Mouse (Mus musculus): ENCODE measurements around the gene Rspo1. TPM values are rescaled to one million over a fixed set of nuclear protein-coding genes. Genes with fewer than 3 reads are reported as not detected.

Rspo1 gene
- polyA plus RNA-seq, 1 experiment from 2014 or later: 4.9 TPM

DNA sequence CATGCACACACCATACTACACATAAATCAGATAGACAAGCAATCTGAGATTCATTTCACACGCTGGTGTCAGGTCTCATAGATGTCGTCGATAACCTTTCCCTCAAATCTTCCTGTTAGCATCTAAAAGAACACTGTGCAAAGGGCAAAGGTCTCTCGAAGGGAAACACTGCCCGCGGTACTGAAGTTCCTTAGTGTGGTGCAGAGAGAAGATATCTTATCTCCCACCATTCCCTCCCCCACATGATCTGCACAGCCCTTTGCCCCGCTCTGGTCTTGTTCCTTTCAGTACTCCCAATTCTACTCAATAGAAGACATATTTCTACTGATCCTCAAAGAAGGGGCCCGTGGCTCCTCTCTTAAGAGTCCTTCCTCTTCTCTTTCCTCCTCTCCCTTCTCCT, 16.7 kb downstream of the Rspo1 start:
- Histone ChIP-seq H3K9me3 (ENCODE audit: control insufficient read depth, low read length) (no peaks in the 10 kb centered on the region), H3K4me1 (replicated peaks; ENCODE audit: control insufficient read depth, insufficient read depth, low read length) (0 out of 2 replicates have a peak, but pooled peaks cover 2% of the 10 kb centered on the region), H3K27me3 (replicated peaks; ENCODE audit: control insufficient read depth, insufficient read depth, low read length) (peaks cover 37% of the 10 kb centered on the region), H3K4me2 (no peak overlapping the region), H3K9ac (ENCODE audit: low read depth, low read length) (no peak overlapping the region), H3K36me3 (ENCODE audit: control insufficient read depth, insufficient read depth, low read length) (no peaks in the 10 kb centered on the region), H3K27ac (ENCODE audit: low read depth, low read length) (no peak overlapping the region), H3K4me3 (ENCODE audit: low read depth, low read length) (no peak overlapping the region)
- no peak for ATAC-seq (replicated peaks; ENCODE audit: low FRiP score)
- WGBS: 34% methylated on average over 8 of the region's 8 CpGs
- DNase-seq (ENCODE audit: low spot score): no peak

- Histone ChIP-seq H3K4me3 (ENCODE audit: low read depth, low read length) (no peak overlapping the region), H3K27ac (ENCODE audit: low read depth, low read length) (no peak overlapping the region), H3K4me1 (replicated peaks; ENCODE audit: control insufficient read depth, insufficient read depth, low read length) (0 out of 2 replicates have a peak, but pooled peaks cover 2% of the 10 kb centered on the region), H3K9ac (ENCODE audit: low read depth, low read length) (no peak overlapping the region), H3K36me3 (ENCODE audit: control insufficient read depth, insufficient read depth, low read length) (no peaks in the 10 kb centered on the region), H3K4me2 (no peak overlapping the region), H3K9me3 (ENCODE audit: control insufficient read depth, low read length) (no peaks in the 10 kb centered on the region), H3K27me3 (replicated peaks; ENCODE audit: control insufficient read depth, insufficient read depth, low read length) (peaks cover 53% of the 10 kb centered on the region)
- WGBS: 39% methylated on average over 12 of the region's 12 CpGs
- DNase-seq (ENCODE audit: low spot score) (no peak), ATAC-seq (replicated peaks; ENCODE audit: low FRiP score) (no peak)
These were observed 18.7 kb downstream of the Rspo1 start for GRCm38 (mm10) chr4:125004886-125005285.

GRCm38 (mm10) chr4:125007460-125007859, 21.2 kb downstream of the Rspo1 start:
- no peak for DNase-seq (ENCODE audit: low spot score)
- no peak overlapping the region for H3K4me3 ChIP-seq (ENCODE audit: low read depth, low read length)
- no peak overlapping the region for H3K27ac ChIP-seq (ENCODE audit: low read depth, low read length)
- 0 out of 2 replicates have a peak overlapping the region, but pooled peaks have one; percentile 8 for H3K4me2 ChIP-seq
- no peak for ATAC-seq (replicated peaks; ENCODE audit: low FRiP score)
- peaks cover 56% of the 10 kb centered on the region for H3K27me3 ChIP-seq (replicated peaks; ENCODE audit: control insufficient read depth, insufficient read depth, low read length)
- H3K9me3 ChIP-seq (ENCODE audit: control insufficient read depth, low read length): no peaks in the 10 kb centered on the region
- 0 out of 2 replicates have a peak, but pooled peaks cover 2% of the 10 kb centered on the region for H3K4me1 ChIP-seq (replicated peaks; ENCODE audit: control insufficient read depth, insufficient read depth, low read length)
- H3K36me3 ChIP-seq (ENCODE audit: control insufficient read depth, insufficient read depth, low read length): no peaks in the 10 kb centered on the region
- no peak overlapping the region for H3K9ac ChIP-seq (ENCODE audit: low read depth, low read length)
- WGBS: 38% methylated on average over 15 of the region's 15 CpGs

DNA sequence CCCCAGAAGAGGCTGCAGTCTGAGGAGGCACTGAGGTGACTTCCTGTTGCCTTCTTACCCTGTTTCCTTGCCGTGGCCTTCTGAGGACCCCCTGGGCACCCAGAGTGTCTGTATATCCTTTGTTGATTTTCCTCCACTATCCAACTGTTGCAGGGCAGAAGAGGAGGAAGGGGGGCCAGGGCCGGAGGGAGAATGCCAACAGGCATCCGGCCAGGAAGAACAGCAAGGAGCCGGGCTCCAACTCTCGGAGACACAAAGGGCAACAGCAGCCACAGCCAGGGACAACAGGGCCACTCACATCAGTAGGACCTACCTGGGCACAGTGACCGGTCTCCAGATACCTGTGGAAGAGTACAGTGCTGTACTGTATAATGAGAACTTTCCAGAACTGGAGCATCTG, 22.0 kb downstream of the Rspo1 start:
- peaks cover 56% of the 10 kb centered on the region for H3K27me3 ChIP-seq (replicated peaks; ENCODE audit: control insufficient read depth, insufficient read depth, low read length)
- H3K4me1 ChIP-seq (replicated peaks; ENCODE audit: control insufficient read depth, insufficient read depth, low read length): no peaks in the 10 kb centered on the region
- no peak overlapping the region for H3K4me2 ChIP-seq
- ATAC-seq (replicated peaks; ENCODE audit: low FRiP score) (no peak), DNase-seq (ENCODE audit: low spot score) (no peak)
- H3K9ac ChIP-seq (ENCODE audit: low read depth, low read length): no peak overlapping the region
- WGBS: 59% methylated on average over 6 of the region's 6 CpGs
- H3K9me3 ChIP-seq (ENCODE audit: control insufficient read depth, low read length): no peaks in the 10 kb centered on the region
- no peak overlapping the region for H3K4me3 ChIP-seq (ENCODE audit: low read depth, low read length)
- H3K36me3 ChIP-seq (ENCODE audit: control insufficient read depth, insufficient read depth, low read length): no peaks in the 10 kb centered on the region
- no peak overlapping the region for H3K27ac ChIP-seq (ENCODE audit: low read depth, low read length)

GRCm38 (mm10) chr4:125008712-125009111, 22.5 kb downstream of the Rspo1 start:
- 67% methylated on average over 8 of the region's 8 CpGs for WGBS

GRCm38 (mm10) chr4:125015806-125016635, 29.8 kb downstream of the Rspo1 start, which contains the start of gene Gnl2:
Gene Gnl2, plus strand, starts transcription at chr4:125016585.
- no peak within 1 kb of the TSS for H3K9ac ChIP-seq (ENCODE audit: low read depth, low read length)
- peaks cover 8% of the 10 kb centered on the region for H3K27me3 ChIP-seq (replicated peaks; ENCODE audit: control insufficient read depth, insufficient read depth, low read length)
- no peak within 1 kb of the TSS for H3K27ac ChIP-seq (ENCODE audit: low read depth, low read length)
- ATAC-seq (replicated peaks; ENCODE audit: low FRiP score): no peak
- H3K4me3 ChIP-seq (ENCODE audit: low read depth, low read length): no peak within 1 kb of the TSS
- no peaks in the 10 kb centered on the region for H3K36me3 ChIP-seq (ENCODE audit: control insufficient read depth, insufficient read depth, low read length)
- DNase-seq (ENCODE audit: low spot score): no peak
- WGBS: 70% methylated on average over 10 of the region's 10 CpGs
- H3K4me2 ChIP-seq: no peak within 1 kb of the TSS
- H3K9me3 ChIP-seq (ENCODE audit: control insufficient read depth, low read length): no peaks in the 10 kb centered on the region
- H3K4me1 ChIP-seq (replicated peaks; ENCODE audit: control insufficient read depth, insufficient read depth, low read length): no peaks in the 10 kb centered on the region

More at GRCm38 (mm10) chr4:125008712-125009111, 22.5 kb downstream of the Rspo1 start:
- H3K4me1 ChIP-seq (replicated peaks; ENCODE audit: control insufficient read depth, insufficient read depth, low read length): no peaks in the 10 kb centered on the region
- no peak for DNase-seq (ENCODE audit: low spot score)
- no peak overlapping the region for H3K4me2 ChIP-seq
- no peaks in the 10 kb centered on the region for H3K36me3 ChIP-seq (ENCODE audit: control insufficient read depth, insufficient read depth, low read length)
- H3K27me3 ChIP-seq (replicated peaks; ENCODE audit: control insufficient read depth, insufficient read depth, low read length): peaks cover 53% of the 10 kb centered on the region
- H3K9ac ChIP-seq (ENCODE audit: low read depth, low read length): no peak overlapping the region
- H3K4me3 ChIP-seq (ENCODE audit: low read depth, low read length): no peak overlapping the region
- no peak overlapping the region for H3K27ac ChIP-seq (ENCODE audit: low read depth, low read length)
- H3K9me3 ChIP-seq (ENCODE audit: control insufficient read depth, low read length): no peaks in the 10 kb centered on the region
- no peak for ATAC-seq (replicated peaks; ENCODE audit: low FRiP score)

- ATAC-seq (replicated peaks; ENCODE audit: low FRiP score) (no peak), DNase-seq (ENCODE audit: low spot score) (no peak)
- Histone ChIP-seq H3K9me3 (ENCODE audit: control insufficient read depth, low read length) (no peaks in the 10 kb centered on the region), H3K4me1 (replicated peaks; ENCODE audit: control insufficient read depth, insufficient read depth, low read length) (no peaks in the 10 kb centered on the region), H3K36me3 (ENCODE audit: control insufficient read depth, insufficient read depth, low read length) (no peaks in the 10 kb centered on the region), H3K27me3 (replicated peaks; ENCODE audit: control insufficient read depth, insufficient read depth, low read length) (peaks cover 5% of the 10 kb centered on the region), H3K4me3 (ENCODE audit: low read depth, low read length) (no peak overlapping the region), H3K9ac (ENCODE audit: low read depth, low read length) (no peak overlapping the region), H3K27ac (ENCODE audit: low read depth, low read length) (no peak overlapping the region), H3K4me2 (no peak overlapping the region)
- 80% methylated on average over 11 of the region's 11 CpGs for WGBS
These were observed 31.2 kb downstream of the Rspo1 start for GRCm38 (mm10) chr4:125017431-125017830.

- H3K36me3 ChIP-seq (ENCODE audit: control insufficient read depth, insufficient read depth, low read length): no peaks in the 10 kb centered on the region
- H3K27ac ChIP-seq (ENCODE audit: low read depth, low read length): no peak overlapping the region
- ATAC-seq (replicated peaks; ENCODE audit: low FRiP score): no peak
- H3K4me1 ChIP-seq (replicated peaks; ENCODE audit: control insufficient read depth, insufficient read depth, low read length): no peaks in the 10 kb centered on the region
- H3K4me3 ChIP-seq (ENCODE audit: low read depth, low read length): no peak overlapping the region
- DNase-seq (ENCODE audit: low spot score): no peak
- 37% methylated on average over 11 of the region's 11 CpGs for WGBS
- no peak overlapping the region for H3K9ac ChIP-seq (ENCODE audit: low read depth, low read length)
- H3K4me2 ChIP-seq: no peak overlapping the region
- peaks cover 5% of the 10 kb centered on the region; the same call in 1 of the 2 replicates for H3K27me3 ChIP-seq (replicated peaks; ENCODE audit: control insufficient read depth, insufficient read depth, low read length)
- H3K9me3 ChIP-seq (ENCODE audit: control insufficient read depth, low read length): no peaks in the 10 kb centered on the region
These were observed 34.7 kb downstream of the Rspo1 start for GRCm38 (mm10) chr4:125020780-125021538.

Measured in liver, embryonic 11.5 days (tissue).